Mouse (Mus musculus) yolk sac, embryonic 10.5 days (tissue): ENCODE data around the gene Bcl9.

Experiments
- DNase-seq: peaks from one replicate; pipeline ENCODE4 v3.0.0-alpha.2; 2017; ENCODE audit warnings: low spot score

The Bcl9 gene

DNA sequence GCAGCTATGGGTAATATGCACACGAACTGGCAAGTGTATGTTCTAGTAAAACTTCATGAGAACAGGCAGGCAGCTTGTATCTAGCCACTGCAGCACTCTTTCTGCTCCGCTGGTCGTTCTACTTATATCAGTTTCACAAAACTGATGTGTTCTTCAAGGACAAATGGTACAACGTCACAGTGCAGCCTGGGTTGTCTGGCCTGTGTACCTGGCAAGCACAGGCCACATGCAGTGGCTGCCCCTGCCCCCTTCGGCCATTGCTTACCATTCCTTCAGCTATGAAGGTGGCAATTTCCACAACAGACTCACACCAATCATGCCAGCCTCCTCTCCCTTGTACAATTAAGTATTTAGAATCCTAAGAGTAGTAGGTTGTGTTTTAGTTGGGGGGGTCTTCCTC, 125.1 kb downstream of the Bcl9 start:
- DNase-seq, result no peak

DNA sequence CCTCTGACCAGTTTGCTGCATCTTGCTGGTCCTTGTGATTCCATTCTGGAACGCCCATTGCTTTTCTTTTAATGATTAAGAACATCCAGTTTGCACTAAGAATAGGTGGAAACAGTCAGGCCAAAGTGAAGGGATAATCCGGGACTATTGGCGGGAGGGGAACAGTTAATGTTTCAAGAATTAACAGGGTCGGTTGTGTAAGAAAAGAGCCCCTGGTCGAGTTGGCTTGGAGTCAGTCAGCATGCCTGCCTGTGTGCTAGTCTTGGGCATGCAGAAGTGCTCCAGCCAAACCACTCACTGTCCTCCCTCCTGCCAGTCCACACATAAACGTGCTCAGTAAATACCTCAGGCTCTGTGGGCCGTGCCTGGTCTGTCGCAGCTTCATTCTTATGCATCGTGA, 125.5 kb downstream of the Bcl9 start:
- DNase-seq, result peak; percentile 9

DNA sequence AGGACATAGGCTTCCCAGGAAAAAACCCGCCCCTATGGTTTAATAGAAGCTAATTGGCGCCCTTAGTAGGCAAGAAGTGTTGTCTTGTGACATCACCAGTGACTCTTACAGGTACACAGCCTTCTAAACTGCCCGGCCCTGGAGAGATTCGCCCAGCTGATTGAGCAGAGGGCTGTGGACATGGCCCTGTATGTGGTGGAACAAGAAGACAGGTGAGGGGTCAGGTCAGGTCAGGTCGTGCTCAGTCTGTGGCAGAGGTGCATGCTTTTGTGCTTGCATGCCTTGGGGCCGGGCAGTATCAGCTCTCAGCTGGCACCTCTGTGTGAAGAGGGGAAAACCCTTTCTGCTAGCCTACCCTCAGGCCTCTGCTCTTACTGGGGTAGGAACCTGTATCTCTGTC, 126.2 kb downstream of the Bcl9 start:
- DNase-seq, result peak; percentile 11

DNA sequence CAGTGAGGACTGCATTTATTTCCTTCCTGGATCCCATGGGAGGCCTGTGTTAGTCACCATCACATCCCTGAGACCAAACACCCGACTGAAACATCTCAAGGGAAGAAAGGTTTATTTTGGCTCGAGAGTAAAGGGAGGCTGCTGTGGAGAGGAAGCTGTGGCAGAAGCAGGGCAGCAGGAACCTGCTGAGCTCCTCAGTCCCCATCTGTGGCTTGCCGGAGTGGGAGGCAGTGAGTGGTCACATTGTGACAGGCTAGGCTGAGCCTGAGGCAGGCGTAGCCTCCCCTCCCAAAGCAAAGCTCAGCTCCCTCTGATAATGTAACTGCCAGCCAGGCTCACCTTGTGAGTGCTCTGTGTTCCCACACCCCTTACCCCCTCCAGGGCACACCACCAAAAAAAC, 130.6 kb downstream of the Bcl9 start:
- DNase-seq, result no peak

DNA sequence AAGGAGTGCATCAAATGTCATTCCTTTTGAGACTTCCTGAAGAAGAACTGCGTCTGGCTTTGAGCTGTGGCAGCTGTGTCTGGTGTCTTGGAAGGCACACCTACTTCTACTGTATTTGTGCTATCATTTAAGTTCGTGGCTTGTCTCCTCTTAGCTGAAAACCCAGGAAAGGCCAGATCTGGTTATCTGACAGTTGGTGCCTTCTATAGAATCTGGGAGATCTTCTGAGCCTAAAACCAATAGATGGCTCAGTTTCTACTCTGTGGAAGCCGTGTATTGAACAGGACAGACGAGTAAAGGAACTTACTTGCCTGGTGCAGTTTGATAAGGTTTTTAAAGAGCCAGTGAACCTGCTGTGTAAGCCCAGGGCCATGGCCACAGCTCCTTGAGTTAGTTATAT, 133.2 kb downstream of the Bcl9 start:
- DNase-seq, result no peak

DNA sequence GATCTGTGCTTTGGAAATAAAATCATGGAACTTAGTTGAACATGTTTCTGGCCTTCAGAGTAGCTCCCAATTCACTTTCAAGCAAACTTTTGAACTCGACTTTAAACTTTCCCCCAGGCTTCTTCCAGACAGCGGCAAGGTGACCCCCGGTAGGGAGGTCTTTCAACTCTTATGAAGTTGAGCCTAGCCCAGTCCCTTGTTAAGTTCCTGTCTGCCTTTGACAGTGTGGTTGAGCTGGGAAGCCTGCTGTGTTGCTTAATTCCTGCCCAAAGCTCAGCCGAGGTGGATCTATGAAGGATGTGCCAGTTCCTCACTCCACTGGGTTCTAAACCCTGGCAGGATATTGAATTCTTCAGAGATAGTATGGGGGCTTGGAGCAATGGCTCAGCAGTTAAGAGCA, 135.9 kb downstream of the Bcl9 start:
- DNase-seq, result no peak

DNA sequence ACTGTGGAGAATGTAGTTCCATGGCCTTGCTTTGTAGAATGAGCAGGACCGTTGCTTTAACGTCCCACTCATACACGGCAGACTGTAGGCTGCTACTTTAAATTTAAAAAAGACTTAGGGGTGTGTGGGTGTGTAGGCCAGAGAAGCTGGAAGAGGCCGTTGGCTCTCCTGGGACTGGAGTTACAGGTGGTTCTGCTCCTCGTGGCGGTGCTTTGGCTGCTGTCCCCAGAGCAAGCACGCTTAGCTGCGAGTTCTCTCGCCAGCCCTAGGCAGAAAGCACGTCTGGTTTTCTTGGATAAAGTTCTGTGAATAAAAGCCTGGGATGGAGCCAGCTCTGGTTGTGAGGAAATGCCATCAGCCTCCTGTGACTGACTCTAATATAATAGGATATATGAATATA, 136.8 kb downstream of the Bcl9 start:
- no peak for DNase-seq

DNA sequence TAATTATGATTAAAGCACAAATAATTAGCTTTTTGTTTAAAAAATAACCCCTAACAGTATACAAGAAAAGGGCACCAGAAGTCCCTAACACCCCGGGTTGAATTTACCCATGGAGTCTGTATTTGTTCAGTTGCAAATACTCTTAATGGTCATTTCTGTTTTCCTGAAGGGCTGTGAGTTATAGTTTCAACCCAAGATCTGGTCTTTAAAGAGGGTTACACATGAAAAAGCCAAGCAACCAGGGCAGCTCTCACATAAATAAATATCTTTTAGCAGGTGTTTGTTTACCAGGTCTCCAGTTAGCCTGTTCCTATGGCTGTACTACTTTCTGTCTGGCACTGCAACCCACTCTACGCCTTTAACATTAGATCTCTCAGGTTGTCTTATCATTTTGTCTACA, 137.7 kb downstream of the Bcl9 start:
- no peak for DNase-seq

DNA sequence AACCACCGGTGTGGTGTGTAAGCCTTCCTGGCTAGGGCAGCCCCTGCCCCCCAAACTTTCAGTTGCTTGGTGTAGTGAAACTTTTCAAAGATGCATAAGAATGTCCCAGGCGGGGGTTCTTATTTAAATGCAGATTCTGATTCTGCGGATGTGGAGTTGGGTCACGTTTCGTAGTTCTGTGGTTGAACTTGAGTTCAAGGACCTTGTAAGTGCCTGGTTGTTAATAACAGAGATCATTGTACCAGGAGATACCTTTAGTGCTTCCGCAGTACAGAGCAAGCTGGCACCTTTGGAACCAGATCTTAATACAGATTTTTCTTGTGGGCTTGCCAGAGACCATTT, 138.2 kb downstream of the Bcl9 start:
- DNase-seq, result no peak

DNA sequence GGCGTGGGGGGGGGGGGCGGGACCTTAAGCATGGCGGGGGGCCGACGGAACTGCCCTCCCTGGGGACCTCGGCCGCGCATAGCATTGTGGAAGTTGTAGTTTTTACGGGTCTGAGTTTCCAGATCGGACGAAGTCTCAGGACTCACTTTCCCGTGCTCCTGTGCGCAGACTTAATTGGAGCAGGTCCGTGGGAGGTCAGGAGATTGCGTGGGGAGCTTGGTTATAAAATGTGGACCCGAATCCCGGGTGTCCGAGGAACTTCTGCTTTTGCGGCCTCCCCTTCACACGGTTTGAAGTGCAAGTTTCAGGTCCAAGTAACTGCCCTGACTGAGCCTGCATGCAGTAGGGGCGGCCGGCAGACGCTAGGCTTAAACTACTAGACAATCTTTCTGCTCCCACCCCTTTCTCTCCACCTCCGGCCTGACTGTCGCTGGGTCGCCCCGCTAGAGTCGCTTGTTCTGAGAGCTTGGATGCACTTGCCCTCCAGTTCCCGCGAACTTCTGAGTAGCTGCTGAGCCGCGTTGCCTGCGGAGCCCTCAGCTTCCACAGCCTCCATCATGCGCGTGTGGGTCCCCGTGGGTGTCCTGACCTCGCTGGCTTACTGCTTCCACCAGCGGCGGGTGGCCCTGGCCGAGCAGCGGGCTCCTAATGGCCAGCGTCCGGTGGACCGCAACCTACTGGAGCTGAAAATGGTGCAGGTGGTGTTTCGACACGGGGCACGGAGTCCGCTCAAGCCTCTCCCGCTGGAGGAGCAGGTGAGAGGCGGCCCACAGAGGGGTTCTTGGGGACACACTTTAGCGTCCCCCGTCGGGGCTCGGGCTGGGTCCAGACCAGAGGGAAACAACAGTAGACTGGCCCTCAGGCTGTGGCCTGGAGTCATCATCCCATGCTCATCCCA, 138.9 kb downstream of the Bcl9 start, which contains the start of gene Acp6:
TSS of gene Acp6 (plus strand) at position 167 of the 898 bp plus-strand sequence.
- DNase-seq, result peak; percentile 94

DNA sequence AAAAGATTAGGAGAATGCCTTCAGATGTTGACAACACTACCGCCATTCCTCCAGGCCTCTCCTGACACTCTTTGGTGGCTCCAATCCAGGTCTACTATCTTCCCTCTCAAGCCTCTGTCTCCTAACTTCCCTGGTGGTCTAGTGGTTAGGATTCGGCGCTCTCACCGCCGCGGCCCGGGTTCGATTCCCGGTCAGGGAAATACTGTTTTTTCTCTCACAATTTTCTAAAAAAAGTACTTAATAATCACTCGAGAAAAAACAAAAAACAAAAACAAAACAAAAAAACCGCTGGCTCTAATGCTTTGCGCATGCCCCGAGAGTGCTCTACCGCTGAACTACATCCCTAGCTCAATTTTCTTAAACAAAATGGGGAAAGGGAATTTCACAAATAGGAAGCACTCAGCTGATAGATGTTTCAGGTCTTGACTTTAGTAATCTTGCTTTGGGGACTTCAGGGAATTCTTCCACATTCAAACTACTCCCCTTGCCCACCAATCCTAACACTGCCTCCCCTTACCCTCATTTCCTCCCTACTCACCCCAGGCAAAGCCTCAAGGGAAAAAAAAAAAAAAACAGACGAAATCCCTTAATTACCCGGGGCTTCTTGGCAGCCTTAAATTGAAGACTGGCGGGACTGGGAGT, 139.6 kb downstream of the Bcl9 start:
- peak; percentile 88 for DNase-seq

DNA sequence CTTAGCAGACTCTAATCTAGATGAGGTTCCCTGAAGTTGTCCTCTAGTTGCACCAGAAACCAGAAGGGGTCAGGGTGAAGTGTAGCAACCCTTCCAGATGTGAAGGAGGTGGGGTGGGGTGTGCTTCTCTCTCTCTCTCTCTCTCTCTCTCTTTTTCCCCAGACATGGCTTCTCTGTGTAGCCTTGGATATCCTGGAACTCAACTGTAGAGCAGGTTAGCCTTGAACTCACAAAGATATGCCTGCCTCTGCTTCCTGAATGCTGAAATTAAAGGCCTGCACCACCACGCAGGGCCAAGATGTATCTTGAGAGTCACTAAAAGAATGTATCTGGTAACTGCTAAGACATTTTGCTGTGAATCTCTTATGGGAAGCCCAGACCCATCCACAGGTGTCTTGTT, 140.4 kb downstream of the Bcl9 start:
- peak; percentile 7 for DNase-seq

DNA sequence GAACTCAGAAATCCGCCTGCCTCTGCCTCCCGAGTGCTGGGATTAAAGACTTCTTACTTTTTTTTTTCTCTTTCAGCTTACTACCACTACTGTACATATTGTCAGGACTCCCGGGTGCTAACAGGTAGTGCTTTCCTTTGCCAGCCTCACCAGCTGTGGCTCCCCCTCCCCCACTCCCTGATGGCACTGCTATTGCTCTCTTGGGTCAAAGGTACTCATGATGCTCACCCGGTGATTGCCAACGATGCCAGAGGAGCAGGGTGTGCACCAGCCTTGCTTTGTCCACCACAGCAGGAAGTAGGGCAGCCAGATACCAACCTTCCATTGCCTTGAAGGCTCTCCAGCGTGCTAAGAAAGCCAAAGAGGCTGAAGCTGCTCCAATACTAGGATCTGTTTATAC, 141.3 kb downstream of the Bcl9 start:
- no peak for DNase-seq
